Comparison of ENCODE assay signal across 8 mouse cellular contexts in genomic region chr16:32099638-32100150, GRCm38 (mm10). TPM values are rescaled to one million over a fixed set of nuclear protein-coding genes. Genes with fewer than 3 reads are reported as not detected.
A peak's percentile ranks its signal among the peaks of the same experiment; 100 is the strongest.
DNase-seq lines count a peak whose midpoint lies in the region; ATAC-seq and TF ChIP-seq lines count a peak whose summit lies in the region.

Pigx (minus strand) TSS chr16:32099740.
Cep19 (plus strand) TSS chr16:32099800.

- DNase-seq in G1E (ENCODE audit: low spot score): peak; percentile 82
- DNase-seq in cerebellum, adult 18-20 months: peak; percentile 88 to 94
- peak; percentile 94 for DNase-seq in forebrain, postnatal 0 days
- DNase-seq in layer of hippocampus, adult 9-10 months (ENCODE audit: low spot score): peak; percentile 70
- peak; percentile 84 for DNase-seq in ovary, postnatal 10 days (ENCODE audit: low spot score)
- peak; percentile 83 to 87 for DNase-seq in thymus, postnatal 10 days (ENCODE audit: low spot score in 2 of 2)

- H3K9me3 ChIP-seq in G1E (replicated peaks): no peaks in the 10 kb centered on the region
- H3K9me3 ChIP-seq in forebrain, postnatal 0 days (ENCODE audit: low read length): no peaks in the 10 kb centered on the region
- no peaks in the 10 kb centered on the region for H3K9me3 ChIP-seq in lung, embryonic 16.5 days (ENCODE audit: control insufficient read depth, low read length)

- peak; percentile 49 for ATAC-seq in G1E (ENCODE audit: extremely low read depth, insufficient number of reproducible peaks, low FRiP score, poor library complexity, severe bottlenecking)
- ATAC-seq in forebrain, postnatal 0 days: peak; percentile 98
- ATAC-seq in hematopoietic stem cell, adult 5-6 weeks (replicated peaks in 1 of 2; ENCODE audit: insufficient read depth in 1 of 2, low FRiP score in 2 of 2, low TSS enrichment in 1 of 2, low read depth in 1 of 2, poor library complexity in 2 of 2, severe bottlenecking in 2 of 2): peak; percentile 80 to 83
- ATAC-seq in lung, embryonic 16.5 days (ENCODE audit: low read depth): peak; percentile 98

- H3K27ac ChIP-seq in forebrain, postnatal 0 days (ENCODE audit: low read depth, low read length): peak within 1 kb of the TSS; percentile 73
- H3K27ac ChIP-seq in lung, embryonic 16.5 days (ENCODE audit: low read length): peak within 1 kb of the TSS; percentile 77

- H3K36me3 ChIP-seq in G1E (replicated peaks): peaks cover 29% of the 10 kb centered on the region
- peaks cover 11% of the 10 kb centered on the region for H3K36me3 ChIP-seq in forebrain, postnatal 0 days (ENCODE audit: insufficient read depth)
- peaks cover 5% of the 10 kb centered on the region; the same call in 1 of the 2 replicates for H3K36me3 ChIP-seq in lung, embryonic 16.5 days (ENCODE audit: control insufficient read depth, insufficient read depth, low read length)

- H3K4me1 ChIP-seq in G1E (ENCODE audit: insufficient read depth, low read depth, low read length): peaks cover 20% of the 10 kb centered on the region
- no peaks in the 10 kb centered on the region; the same call in 1 of the 2 replicates for H3K4me1 ChIP-seq in forebrain, postnatal 0 days (ENCODE audit: insufficient read depth)
- peaks cover 14% of the 10 kb centered on the region for H3K4me1 ChIP-seq in lung, embryonic 16.5 days (replicated peaks; ENCODE audit: control insufficient read depth, insufficient read depth, low read length)

- H3K4me3 ChIP-seq in G1E (ENCODE audit: low read depth, low read length): peak within 1 kb of the TSS; percentile 96
- H3K4me3 ChIP-seq in forebrain, postnatal 0 days (ENCODE audit: low read depth, low read length): peak within 1 kb of the TSS; percentile 97
- H3K4me3 ChIP-seq in lung, embryonic 16.5 days (ENCODE audit: low read length): peak within 1 kb of the TSS; percentile 70

- H3K9ac ChIP-seq in forebrain, postnatal 0 days: peak within 1 kb of the TSS; percentile 81
- peak within 1 kb of the TSS; percentile 85 for H3K9ac ChIP-seq in lung, embryonic 16.5 days (ENCODE audit: low read length)

- 2% methylated on average over 33 of the region's 34 CpGs for WGBS in forebrain, postnatal 0 days
- WGBS in lung, embryonic 16.5 days: 0% methylated on average over 34 of the region's 34 CpGs

- peak within 1 kb of the TSS; percentile 78 for H3K4me2 ChIP-seq in forebrain, postnatal 0 days (ENCODE audit: low read depth)
- peak within 1 kb of the TSS; percentile 83 for H3K4me2 ChIP-seq in lung, embryonic 16.5 days (ENCODE audit: low read depth, low read length)

- no peaks in the 10 kb centered on the region for H3K27me3 ChIP-seq in G1E (ENCODE audit: insufficient read depth, low read length)
- no peaks in the 10 kb centered on the region for H3K27me3 ChIP-seq in forebrain, postnatal 0 days (ENCODE audit: insufficient read depth, low read length)
- no peaks in the 10 kb centered on the region for H3K27me3 ChIP-seq in lung, embryonic 16.5 days (ENCODE audit: control insufficient read depth, insufficient read depth, low read depth, low read length)

- no peak for TF ChIP-seq CTCF in G1E (IDR thresholded peaks at IDR 0.05; ENCODE audit: low read depth, low read length)
- no peak for TF ChIP-seq CTCF in forebrain, postnatal 0 days (IDR thresholded peaks at IDR 0.05; ENCODE audit: low read depth)

RNA-seq across cellular contexts. Expression of gene Pigx, which starts in this region (rescaled TPM):
- 29.9 and 38.5 TPM in 2 replicates for total RNA-seq in G1E (2014; fragmentation: Nextera tagmentation)
- total RNA-seq in G1E (2017): 35.6 and 38.9 TPM in 2 replicates
- polyA plus RNA-seq in G1E (2012): 16.7 and 19.2 TPM in 2 replicates
- 71.7 and 102 TPM in 2 replicates for total RNA-seq in forebrain, postnatal 0 days (2014; rRNA removed)
- 113 and 133 TPM in 2 replicates for polyA plus RNA-seq in forebrain, postnatal 0 days (2015; fragmentation: Nextera tagmentation; extraction: Ambion mirVana)
- total RNA-seq in hematopoietic stem cell, adult 5-6 weeks (2017): 60.6 and 94.2 TPM in 2 replicates
- 84.6 and 85.1 TPM in 2 replicates for polyA plus RNA-seq in lung, embryonic 16.5 days (2015; fragmentation: Nextera tagmentation; extraction: Ambion mirVana)

RNA-seq across cellular contexts. Expression of gene Cep19, which starts in this region (rescaled TPM):
- total RNA-seq in G1E (2014; fragmentation: Nextera tagmentation) (9.3 and 12.4 TPM in 2 replicates), G1E (2017) (21.5 and 25.1 TPM in 2 replicates)
- 3.7 and 4.6 TPM in 2 replicates for polyA plus RNA-seq in G1E (2012)
- total RNA-seq in forebrain, postnatal 0 days (2014; rRNA removed): 43.6 and 51.5 TPM in 2 replicates
- 61.0 and 64.8 TPM in 2 replicates for polyA plus RNA-seq in forebrain, postnatal 0 days (2015; fragmentation: Nextera tagmentation; extraction: Ambion mirVana)
- total RNA-seq in hematopoietic stem cell, adult 5-6 weeks (2017): 46.1 and 72.0 TPM in 2 replicates
- polyA plus RNA-seq in lung, embryonic 16.5 days (2015; fragmentation: Nextera tagmentation; extraction: Ambion mirVana): 31.7 and 31.9 TPM in 2 replicates

Comparison
In these comparisons a context has a peak if more than half of its experiments do, and no peak if none do; other contexts are left out.
1. Peak in every context shown above with its lines: DNase-seq, ATAC-seq, H3K4me3 ChIP-seq and H3K27ac ChIP-seq.